Mouse (Mus musculus): ENCODE measurements around the gene Tspear. TPM values are rescaled to one million over a fixed set of nuclear protein-coding genes. Genes with fewer than 3 reads are reported as not detected.
A peak's percentile ranks its signal among the peaks of the same experiment; 100 is the strongest.
"Not testable (repeated sequence)": the region's sequence is repeated elsewhere in the genome, so short reads cannot be mapped to it uniquely, and the experiment has no call there.

The Tspear gene
- polyA plus RNA-seq, 1 experiment from 2014 or later: 0.12 TPM

- H3K9ac ChIP-seq (replicated peaks; ENCODE audit: low read depth): no peak within 1 kb of the TSS
- no peak within 1 kb of the TSS for H3K4me2 ChIP-seq (replicated peaks; ENCODE audit: low read depth, low read length)
- DNase-seq (ENCODE audit: low spot score): no peak
- no peak for ATAC-seq
- H3K27ac ChIP-seq (ENCODE audit: low read length): no peak within 1 kb of the TSS
- no peaks in the 10 kb centered on the region for H3K4me1 ChIP-seq (ENCODE audit: insufficient read depth, low read depth, low read length)
- no peaks in the 10 kb centered on the region for H3K27me3 ChIP-seq (replicated peaks; ENCODE audit: insufficient read depth, low read length)
- WGBS: 19% methylated on average over 4 of the region's 4 CpGs
- no peak within 1 kb of the TSS for H3K4me3 ChIP-seq (ENCODE audit: low read depth, low read length)
- no peaks in the 10 kb centered on the region for H3K36me3 ChIP-seq (ENCODE audit: insufficient read depth, low read length)
- TF ChIP-seq EP300 (IDR thresholded peaks at IDR 0.05) (no peak), CTCF (IDR thresholded peaks at IDR 0.05) (no peak)
- H3K9me3 ChIP-seq (ENCODE audit: low read length): no peaks in the 10 kb centered on the region
Observed at GRCm38 (mm10) chr10:77697133-77697532, 10.8 kb downstream of the Tspear start, which contains the start of gene Gm9508. Gm9508 (minus strand) TSS chr10:77697233.

- no peak within 1 kb of the TSS for H3K4me3 ChIP-seq (ENCODE audit: low read depth, low read length)
- TF ChIP-seq CTCF (IDR thresholded peaks at IDR 0.05): no peak
- no peak for TF ChIP-seq EP300 (IDR thresholded peaks at IDR 0.05)
- ATAC-seq: no peak
- H3K36me3 ChIP-seq (ENCODE audit: insufficient read depth, low read length): no peaks in the 10 kb centered on the region
- H3K9me3 ChIP-seq (ENCODE audit: low read length): no peaks in the 10 kb centered on the region
- no peak within 1 kb of the TSS for H3K9ac ChIP-seq (replicated peaks; ENCODE audit: low read depth)
- WGBS: 100% methylated on average over 1 of the region's 1 CpGs
- DNase-seq (ENCODE audit: low spot score): no peak
- H3K27ac ChIP-seq (ENCODE audit: low read length): no peak within 1 kb of the TSS
- H3K4me2 ChIP-seq (replicated peaks; ENCODE audit: low read depth, low read length): no peak within 1 kb of the TSS
- H3K27me3 ChIP-seq (replicated peaks; ENCODE audit: insufficient read depth, low read length): no peaks in the 10 kb centered on the region
- no peaks in the 10 kb centered on the region for H3K4me1 ChIP-seq (ENCODE audit: insufficient read depth, low read depth, low read length)
Observed at GRCm38 (mm10) chr10:77706326-77706725, 20.0 kb downstream of the Tspear start, which contains the start of gene Gm10272. Gm10272 (plus strand) TSS chr10:77706626.

- DNase-seq (ENCODE audit: low spot score): no peak
- Histone ChIP-seq H3K4me1 (ENCODE audit: insufficient read depth, low read depth, low read length) (no peaks in the 10 kb centered on the region), H3K27ac (ENCODE audit: low read length) (no peak overlapping the region), H3K27me3 (replicated peaks; ENCODE audit: insufficient read depth, low read length) (no peaks in the 10 kb centered on the region), H3K4me3 (ENCODE audit: low read depth, low read length) (no peak overlapping the region), H3K9ac (replicated peaks; ENCODE audit: low read depth) (no peak overlapping the region), H3K9me3 (ENCODE audit: low read length) (no peaks in the 10 kb centered on the region), H3K4me2 (replicated peaks; ENCODE audit: low read depth, low read length) (no peak overlapping the region), H3K36me3 (ENCODE audit: insufficient read depth, low read length) (no peaks in the 10 kb centered on the region)
- WGBS: 63% methylated on average over 3 of the region's 3 CpGs
- ATAC-seq: no peak
- TF ChIP-seq CTCF (IDR thresholded peaks at IDR 0.05) (peak; percentile 26), EP300 (IDR thresholded peaks at IDR 0.05) (no peak)
Observed at GRCm38 (mm10) chr10:77709831-77710230, 23.5 kb downstream of the Tspear start.

GRCm38 (mm10) chr10:77711157-77711556, 24.8 kb downstream of the Tspear start, which contains the start of gene Gm10024:
Gm10024 (plus strand) TSS chr10:77711457.
- H3K9ac ChIP-seq (replicated peaks; ENCODE audit: low read depth); H3K27me3 ChIP-seq (replicated peaks; ENCODE audit: insufficient read depth, low read length); H3K4me2 ChIP-seq (replicated peaks; ENCODE audit: low read depth, low read length); H3K27ac ChIP-seq (ENCODE audit: low read length); H3K4me3 ChIP-seq (ENCODE audit: low read depth, low read length); H3K9me3 ChIP-seq (ENCODE audit: low read length); H3K36me3 ChIP-seq (ENCODE audit: insufficient read depth, low read length); H3K4me1 ChIP-seq (ENCODE audit: insufficient read depth, low read depth, low read length); ATAC-seq; DNase-seq (ENCODE audit: low spot score): not testable (repeated sequence)

- DNase-seq (ENCODE audit: low spot score) (no peak), ATAC-seq (no peak)
- Histone ChIP-seq H3K27ac (ENCODE audit: low read length) (no peak overlapping the region), H3K4me2 (replicated peaks; ENCODE audit: low read depth, low read length) (no peak overlapping the region), H3K4me3 (ENCODE audit: low read depth, low read length) (no peak overlapping the region), H3K9me3 (ENCODE audit: low read length) (no peaks in the 10 kb centered on the region), H3K4me1 (ENCODE audit: insufficient read depth, low read depth, low read length) (no peaks in the 10 kb centered on the region), H3K36me3 (ENCODE audit: insufficient read depth, low read length) (no peaks in the 10 kb centered on the region), H3K9ac (replicated peaks; ENCODE audit: low read depth) (no peak overlapping the region), H3K27me3 (replicated peaks; ENCODE audit: insufficient read depth, low read length) (no peaks in the 10 kb centered on the region)
- WGBS: 45% methylated on average over 4 of the region's 4 CpGs
- TF ChIP-seq CTCF (IDR thresholded peaks at IDR 0.05) (no peak), EP300 (IDR thresholded peaks at IDR 0.05) (no peak)
Observed at GRCm38 (mm10) chr10:77713734-77714133, 27.4 kb downstream of the Tspear start.

- no peaks in the 10 kb centered on the region for H3K36me3 ChIP-seq (ENCODE audit: insufficient read depth, low read length)
- no peak for TF ChIP-seq EP300 (IDR thresholded peaks at IDR 0.05)
- TF ChIP-seq CTCF (IDR thresholded peaks at IDR 0.05): no peak
- H3K4me2 ChIP-seq (replicated peaks; ENCODE audit: low read depth, low read length): no peak within 1 kb of the TSS
- ATAC-seq: no peak
- H3K4me3 ChIP-seq (ENCODE audit: low read depth, low read length): no peak within 1 kb of the TSS
- no peak for DNase-seq (ENCODE audit: low spot score)
- no peaks in the 10 kb centered on the region for H3K27me3 ChIP-seq (replicated peaks; ENCODE audit: insufficient read depth, low read length)
- WGBS: 65% methylated on average over 1 of the region's 1 CpGs
- no peak within 1 kb of the TSS for H3K9ac ChIP-seq (replicated peaks; ENCODE audit: low read depth)
- no peaks in the 10 kb centered on the region for H3K9me3 ChIP-seq (ENCODE audit: low read length)
- no peak within 1 kb of the TSS for H3K27ac ChIP-seq (ENCODE audit: low read length)
- no peaks in the 10 kb centered on the region for H3K4me1 ChIP-seq (ENCODE audit: insufficient read depth, low read depth, low read length)
Observed at GRCm38 (mm10) chr10:77715507-77715906, 29.1 kb downstream of the Tspear start, which contains the start of gene Gm10142. Gm10142 (plus strand) TSS chr10:77715807.

GRCm38 (mm10) chr10:77720299-77720698, 33.9 kb downstream of the Tspear start, which contains the start of gene Krtap12-1:
Krtap12-1 (plus strand) TSS chr10:77720599.
- ATAC-seq: not testable (repeated sequence)
- WGBS: 73% methylated on average over 1 of the region's 1 CpGs

More at GRCm38 (mm10) chr10:77720299-77720698, 33.9 kb downstream of the Tspear start, which contains the start of gene Krtap12-1:
- H3K4me1 ChIP-seq (ENCODE audit: insufficient read depth, low read depth, low read length); DNase-seq (ENCODE audit: low spot score); H3K27ac ChIP-seq (ENCODE audit: low read length); H3K27me3 ChIP-seq (replicated peaks; ENCODE audit: insufficient read depth, low read length); H3K4me2 ChIP-seq (replicated peaks; ENCODE audit: low read depth, low read length); H3K4me3 ChIP-seq (ENCODE audit: low read depth, low read length); H3K36me3 ChIP-seq (ENCODE audit: insufficient read depth, low read length); H3K9me3 ChIP-seq (ENCODE audit: low read length); H3K9ac ChIP-seq (replicated peaks; ENCODE audit: low read depth): not testable (repeated sequence)
